8 mouse cellular contexts compared by ENCODE assay signal in the genomic region with DNA sequence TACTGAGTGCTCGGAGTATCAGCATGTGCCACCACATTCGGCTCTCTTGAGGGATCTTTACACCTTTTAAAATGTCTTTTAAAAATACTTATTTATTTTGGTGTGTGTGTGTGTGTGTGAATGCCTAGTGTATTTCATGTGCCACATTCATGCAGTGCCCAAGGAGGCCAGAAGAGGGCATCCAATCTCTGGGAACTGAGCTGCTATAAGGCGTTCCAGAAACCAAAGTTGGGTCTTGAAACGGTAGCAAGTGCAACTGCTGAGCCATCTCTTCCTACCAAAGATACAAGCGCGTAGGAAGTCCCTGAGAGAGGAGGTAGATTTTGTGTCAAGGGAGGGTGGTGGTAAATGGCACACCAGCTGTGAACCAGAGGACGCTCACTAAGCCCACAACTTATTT. TPM values are rescaled to one million over a fixed set of nuclear protein-coding genes. Genes with fewer than 3 reads are reported as not detected.
DNase-seq lines count a peak whose midpoint lies in the region; ATAC-seq and TF ChIP-seq lines count a peak whose summit lies in the region.

No protein-coding gene starts in this region.

- ATAC-seq in kidney, embryonic 14.5 days (ENCODE audit: low FRiP score, low TSS enrichment): no peak
- 0 out of 2 replicates have a peak, but pooled peaks have one; percentile 15 for ATAC-seq in neural tube, embryonic 14.5 days (ENCODE audit: low read depth)

- peak; percentile 78 for TF ChIP-seq CTCF in kidney, adult 2 months (conservative IDR thresholded peaks at IDR 0.05; ENCODE audit: insufficient read depth, insufficient read length, low read depth, low read length)
- TF ChIP-seq CTCF in liver, adult 2 months (IDR thresholded peaks at IDR 0.05; ENCODE audit: low read depth, low read length): peak; percentile 66

- H3K27me3 ChIP-seq in kidney, adult 2 months (replicated peaks; ENCODE audit: control insufficient read depth, insufficient read depth, low read length): no peaks in the 10 kb centered on the region
- H3K27me3 ChIP-seq in kidney, embryonic 14.5 days (ENCODE audit: control insufficient read depth, insufficient read depth, low read length): no peaks in the 10 kb centered on the region
- H3K27me3 ChIP-seq in liver, adult 2 months (ENCODE audit: control insufficient read depth, insufficient read depth, low read length): no peaks in the 10 kb centered on the region
- H3K27me3 ChIP-seq in neural tube, embryonic 14.5 days (ENCODE audit: control insufficient read depth, insufficient read depth, low read length): no peaks in the 10 kb centered on the region

- TF ChIP-seq POLR2A in kidney, adult 2 months (IDR thresholded peaks at IDR 0.05; ENCODE audit: low read depth, low read length): no peak
- no peak for TF ChIP-seq POLR2A in liver, adult 2 months (IDR thresholded peaks at IDR 0.05; ENCODE audit: extremely low read depth, insufficient read depth, low read length)

- no peak overlapping the region for H3K4me2 ChIP-seq in kidney, embryonic 14.5 days (replicated peaks; ENCODE audit: low read depth, low read length)
- no peak overlapping the region for H3K4me2 ChIP-seq in neural tube, embryonic 14.5 days (ENCODE audit: low read depth, low read length)

- WGBS in kidney, adult 2 months: 51% methylated on average over 7 of the region's 7 CpGs
- 77% methylated on average over 7 of the region's 7 CpGs for WGBS in kidney, embryonic 14.5 days
- 58% methylated on average over 7 of the region's 7 CpGs for WGBS in liver, adult 2 months
- WGBS in neural tube, embryonic 14.5 days: 65% methylated on average over 7 of the region's 7 CpGs

- H3K9me3 ChIP-seq in kidney, embryonic 14.5 days (ENCODE audit: control insufficient read depth, low read length): no peaks in the 10 kb centered on the region
- H3K9me3 ChIP-seq in neural tube, embryonic 14.5 days (ENCODE audit: control insufficient read depth, low read length): no peaks in the 10 kb centered on the region

- no peaks in the 10 kb centered on the region for H3K79me2 ChIP-seq in liver, adult 2 months (ENCODE audit: control insufficient read depth, insufficient read depth, low read length)

- H3K4me1 ChIP-seq in kidney, adult 2 months (ENCODE audit: control insufficient read depth, insufficient read depth, low read length): peaks cover 3% of the 10 kb centered on the region; the same call in 1 of the 2 replicates
- no peaks in the 10 kb centered on the region for H3K4me1 ChIP-seq in kidney, embryonic 14.5 days (ENCODE audit: control insufficient read depth, insufficient read depth, low read length)
- H3K4me1 ChIP-seq in liver, adult 2 months (ENCODE audit: control insufficient read depth, insufficient read depth, low read length): no peaks in the 10 kb centered on the region
- 0 out of 2 replicates have a peak, but pooled peaks cover 4% of the 10 kb centered on the region for H3K4me1 ChIP-seq in neural tube, embryonic 14.5 days (ENCODE audit: control insufficient read depth, insufficient read depth, low read length)

- H3K4me3 ChIP-seq in kidney, adult 2 months (ENCODE audit: insufficient read depth, low read depth, low read length): no peak overlapping the region
- H3K4me3 ChIP-seq in kidney, embryonic 14.5 days (ENCODE audit: low read length): no peak overlapping the region
- no peak overlapping the region for H3K4me3 ChIP-seq in liver, adult 2 months (ENCODE audit: insufficient read depth, low read depth, low read length)
- H3K4me3 ChIP-seq in neural tube, embryonic 14.5 days (ENCODE audit: low read depth, low read length): no peak overlapping the region

- no peaks in the 10 kb centered on the region for H3K36me3 ChIP-seq in kidney, adult 2 months (ENCODE audit: control insufficient read depth, insufficient read depth, low read length)
- H3K36me3 ChIP-seq in kidney, embryonic 14.5 days (ENCODE audit: control insufficient read depth, insufficient read depth, low read length): no peaks in the 10 kb centered on the region
- no peaks in the 10 kb centered on the region for H3K36me3 ChIP-seq in liver, adult 2 months (ENCODE audit: control insufficient read depth, insufficient read depth, low read length)
- no peaks in the 10 kb centered on the region for H3K36me3 ChIP-seq in neural tube, embryonic 14.5 days (ENCODE audit: control insufficient read depth, insufficient read depth, low read length)

- peak; percentile 84 for DNase-seq in kidney, adult 2 months
- peak; percentile 69 for DNase-seq in NIH3T3 (ENCODE audit: low read depth)
- DNase-seq in cerebellum, postnatal 4 days (ENCODE audit: low spot score in 2 of 2): peak; percentile 44 to 60
- DNase-seq in induced T-regulatory cell, adult 2 months (ENCODE audit: low read depth): peak; percentile 86
- peak; percentile 58 for DNase-seq in liver, adult 2 months (ENCODE audit: extremely low read depth, low read depth, low spot score)
- peak; percentile 81 to 84 for DNase-seq in thymus, postnatal 36 days

- H3K9ac ChIP-seq in kidney, embryonic 14.5 days (ENCODE audit: low read depth, low read length): no peak overlapping the region
- H3K9ac ChIP-seq in liver, adult 2 months (ENCODE audit: low read depth, low read length): no peak overlapping the region
- H3K9ac ChIP-seq in neural tube, embryonic 14.5 days (replicated peaks; ENCODE audit: low read depth, low read length): no peak overlapping the region

- peak overlapping the region; percentile 88 for H3K27ac ChIP-seq in kidney, adult 2 months (ENCODE audit: insufficient read depth, low read depth, low read length)
- no peak overlapping the region for H3K27ac ChIP-seq in kidney, embryonic 14.5 days (ENCODE audit: low read depth, low read length)
- H3K27ac ChIP-seq in liver, adult 2 months (replicated peaks; ENCODE audit: insufficient read depth, low read depth, low read length): no peak overlapping the region
- H3K27ac ChIP-seq in neural tube, embryonic 14.5 days (ENCODE audit: low read depth, low read length): no peak overlapping the region

RNA-seq across cellular contexts. Expression of a gene that starts 57.2 kb away (rescaled TPM):
- 17.1 and 17.6 TPM in 2 replicates for polyA plus RNA-seq in kidney, adult 2 months (2012; rRNA removed)
- 5.5 and 9.6 TPM in 2 replicates for polyA plus RNA-seq in kidney, embryonic 14.5 days (2014; fragmentation: Nextera tagmentation; extraction: Ambion mirVana)
- total RNA-seq in liver, adult 2 months (2014; rRNA removed): 30.0 and 30.9 TPM in 2 replicates
- 3.7 and 4.2 TPM in 2 replicates for polyA plus RNA-seq in liver, adult 2 months (2012; rRNA removed)
- polyA plus RNA-seq in neural tube, embryonic 14.5 days (2014; fragmentation: Nextera tagmentation; extraction: Ambion mirVana): 24.0 and 29.5 TPM in 2 replicates
